Mouse (Mus musculus) cortical plate, adult 2 months (tissue): Measurements from ENCODE around the gene Gstm2.

ENCODE experiments used
- CTCF ChIP-seq: fragments of 200-500 bp; IDR thresholded peaks from 2 replicates; pipeline ENCODE4 v1.5.1; 2011; ENCODE audit warnings: mild to moderate bottlenecking, control low read depth, low read length; ENCODE audit not compliant: insufficient read depth; ENCODE audit errors: extremely low read depth
- POLR2A ChIP-seq: fragments of 200-500 bp; IDR thresholded peaks from 2 replicates; pipeline ENCODE4 v1.6.1; 2011; ENCODE audit warnings: mild to moderate bottlenecking, low read length, control low read depth; ENCODE audit not compliant: insufficient read depth; ENCODE audit errors: extremely low read depth

DNA sequence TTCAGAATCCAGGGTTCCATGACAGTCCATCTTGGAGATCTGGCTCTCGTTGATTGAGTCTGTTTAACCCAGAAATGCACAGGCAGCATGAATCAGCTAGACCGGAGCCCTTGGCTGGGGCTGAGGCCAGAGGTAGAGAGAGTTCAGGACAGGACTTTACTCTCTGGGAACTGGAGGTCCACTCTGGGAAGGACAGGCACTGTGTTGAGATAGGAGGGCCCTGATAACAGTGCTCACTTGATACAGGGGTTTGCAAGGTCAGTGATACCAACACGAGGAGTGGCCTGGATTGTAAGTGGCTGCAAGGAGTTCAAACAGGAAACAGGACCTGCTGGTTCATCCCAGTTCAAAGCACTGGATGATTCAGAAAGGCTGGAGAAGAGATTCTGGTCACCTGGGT is 8.6 kb downstream of the Gstm2 start:
- TF ChIP-seq POLR2A (no peak), CTCF (no peak)
